Mouse (Mus musculus) lung, adult 2 months (tissue): Measurements from ENCODE around the gene Cnih1.

Source experiments
- CTCF ChIP-seq: fragments of 200-500 bp; IDR thresholded peaks from 2 replicates; pipeline ENCODE4 v1.5.1; 2011; ENCODE audit warnings: mild to moderate bottlenecking, low read length, control low read depth; ENCODE audit not compliant: insufficient read depth
- POLR2A ChIP-seq: fragments of 200-500 bp; IDR thresholded peaks from 2 replicates; pipeline ENCODE4 v1.6.1; 2011; ENCODE audit warnings: low read depth, mild to moderate bottlenecking, control low read depth, low read length, borderline replicate concordance; ENCODE audit errors: extremely low read depth

- no peak for TF ChIP-seq CTCF
- TF ChIP-seq POLR2A: no peak
These were observed 5.9 kb upstream of the Cnih1 start for GRCm38 (mm10) chr14:46794157-46794556.
